Mouse (Mus musculus) embryonic facial prominence, embryonic 11.5 days (tissue): Measurements from ENCODE around the gene Traf1. TPM values are rescaled to one million over a fixed set of nuclear protein-coding genes. Genes with fewer than 3 reads are reported as not detected.

Source experiments
- ATAC-seq: fragments of 200-750 bp; cut with Nextera tagmentation; replicated peaks from 2 replicates; pipeline ENCODE4 v1.8.0; 2017; ENCODE audit warnings: low read depth; ENCODE audit not compliant: insufficient number of reproducible peaks, low FRiP score, low TSS enrichment
- DNase-seq: peaks from one replicate; pipeline ENCODE4 v3.0.0-alpha.2; 2015; ENCODE audit warnings: low spot score
- H3K27ac ChIP-seq: fragments of 300-500 bp; sonication (generic); replicated peaks from 2 replicates; pipeline ENCODE4 v1.5.1; 2014; ENCODE audit warnings: mild to moderate bottlenecking, low read depth, low read length, control low read depth
- H3K27me3 ChIP-seq: fragments of 300-500 bp; sonication (generic); 2 replicates; pipeline ENCODE4 v1.6.1; 2014; ENCODE audit warnings: mild to moderate bottlenecking, low read length, moderate library complexity, mixed read lengths; ENCODE audit not compliant: control insufficient read depth, insufficient read depth
- H3K36me3 ChIP-seq: fragments of 300-500 bp; sonication (generic); replicated peaks from 2 replicates; pipeline ENCODE4 v1.6.1; 2014; ENCODE audit warnings: low read depth, mild to moderate bottlenecking, low read length, moderate library complexity, mixed read lengths; ENCODE audit not compliant: control insufficient read depth, insufficient read depth
- H3K4me1 ChIP-seq: fragments of 300-500 bp; sonication (generic); 2 replicates; pipeline ENCODE4 v1.6.1; 2014; ENCODE audit warnings: low read length, mixed read lengths; ENCODE audit not compliant: control insufficient read depth, insufficient read depth
- H3K4me2 ChIP-seq: fragments of 300-500 bp; sonication (generic); 2 replicates; pipeline ENCODE4 v1.6.1; 2014; ENCODE audit warnings: low read depth, mild to moderate bottlenecking, control low read depth, low read length, moderate library complexity
- H3K4me3 ChIP-seq: fragments of 300-500 bp; sonication (generic); 2 replicates; pipeline ENCODE4 v1.5.1; 2014; ENCODE audit warnings: low read depth, low read length, control low read depth
- H3K9ac ChIP-seq: fragments of 300-500 bp; sonication (generic); replicated peaks from 2 replicates; pipeline ENCODE4 v1.6.1; 2014; ENCODE audit warnings: mild to moderate bottlenecking, control low read depth, low read length
- H3K9me3 ChIP-seq: fragments of 300-500 bp; sonication (generic); replicated peaks from 2 replicates; pipeline ENCODE4 v1.6.1; 2016; ENCODE audit warnings: mild to moderate bottlenecking, low read length, inconsistent platforms, mixed read lengths; ENCODE audit not compliant: control insufficient read depth
- WGBS: fragments of 180-500 bp; shearing (Covaris S2); extraction: QIAGEN DNeasy Blood & Tissue Kit; methylation state at CpG from one replicate; pipeline ENCODE4 v1.1.7; 2014; 5-methylcytosine and 5-hydroxymethylcytosine counted together
- polyA plus RNA-seq: library from polyadenylated mRNA; unstranded; fragments of >200 nt; fragmentation: Nextera tagmentation; extraction: Ambion mirVana; gene quantifications from 2 replicates; pipeline ENCODE4 v1.2.1, GENCODE M21; 2014

Gene Traf1
- 0.35 and 1.1 TPM in 2 replicates for polyA plus RNA-seq

DNA sequence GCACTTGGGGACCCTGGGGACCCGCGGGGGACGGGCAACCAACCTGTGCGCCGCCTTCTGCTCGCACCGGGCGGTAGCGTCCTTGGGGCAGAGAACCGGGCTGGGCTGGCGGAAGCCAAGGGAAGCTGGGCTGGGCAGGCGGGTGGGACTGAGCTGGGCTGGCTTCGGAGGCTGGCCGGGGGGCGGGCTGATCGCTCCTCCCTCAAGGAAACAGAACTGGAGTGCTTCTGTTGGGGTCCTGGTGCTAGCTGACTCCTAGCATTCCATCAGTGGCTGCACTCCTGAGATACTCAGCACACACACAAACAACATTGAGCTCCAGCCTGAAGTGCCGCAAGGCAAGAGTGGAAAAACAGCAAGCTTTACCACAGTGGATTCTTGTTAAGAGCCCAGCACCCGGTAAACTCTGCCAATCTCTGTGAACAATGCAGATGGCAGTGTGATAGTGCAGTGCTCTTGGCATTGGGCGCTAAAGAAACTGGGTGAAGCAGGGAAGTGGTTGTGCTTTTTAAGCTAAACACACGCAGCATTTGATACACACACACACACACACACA lies at the start of gene Traf1:
Traf1 (minus strand) TSS at position 292 of the 556 bp plus-strand sequence.
- Histone ChIP-seq H3K4me2 (peak within 1 kb of the TSS; percentile 45), H3K27ac (no peak within 1 kb of the TSS), H3K27me3 (no peaks in the 10 kb centered on the region), H3K36me3 (no peaks in the 10 kb centered on the region), H3K9ac (peak within 1 kb of the TSS; percentile 28), H3K9me3 (no peaks in the 10 kb centered on the region), H3K4me3 (peak within 1 kb of the TSS; percentile 10; the same call in 1 of the 2 replicates), H3K4me1 (no peaks in the 10 kb centered on the region; the same call in 1 of the 2 replicates)
- no peak for ATAC-seq
- peak; percentile 43 for DNase-seq
- WGBS, result 15% methylated on average over 20 of the region's 20 CpGs

DNA sequence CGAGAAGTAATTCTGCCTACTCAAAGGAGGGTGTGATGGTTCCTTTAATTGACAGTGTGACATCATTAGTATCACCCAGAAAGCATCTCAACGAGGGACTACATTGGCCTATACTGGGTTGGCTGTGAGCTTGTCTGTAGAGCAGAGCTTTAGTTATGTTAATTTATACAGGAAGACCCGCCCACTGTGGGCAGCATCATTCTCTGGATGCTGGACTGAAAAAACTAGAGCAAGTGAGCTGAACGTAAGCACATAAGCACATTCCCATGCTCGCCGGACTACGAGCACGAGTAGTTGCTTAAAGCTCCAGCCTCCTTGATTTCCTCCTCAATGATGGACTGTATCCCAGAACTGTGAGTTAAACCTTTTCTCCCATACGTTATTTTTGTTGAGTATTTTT lies 37.4 kb upstream of the Traf1 start:
- DNase-seq (no peak), ATAC-seq (no peak)
- Histone ChIP-seq H3K9ac (no peak overlapping the region), H3K4me2 (no peak overlapping the region), H3K36me3 (no peaks in the 10 kb centered on the region), H3K4me1 (no peaks in the 10 kb centered on the region), H3K9me3 (no peaks in the 10 kb centered on the region), H3K27ac (no peak overlapping the region), H3K27me3 (no peaks in the 10 kb centered on the region), H3K4me3 (no peak overlapping the region)
- 86% methylated on average over 9 of the region's 9 CpGs for WGBS

DNA sequence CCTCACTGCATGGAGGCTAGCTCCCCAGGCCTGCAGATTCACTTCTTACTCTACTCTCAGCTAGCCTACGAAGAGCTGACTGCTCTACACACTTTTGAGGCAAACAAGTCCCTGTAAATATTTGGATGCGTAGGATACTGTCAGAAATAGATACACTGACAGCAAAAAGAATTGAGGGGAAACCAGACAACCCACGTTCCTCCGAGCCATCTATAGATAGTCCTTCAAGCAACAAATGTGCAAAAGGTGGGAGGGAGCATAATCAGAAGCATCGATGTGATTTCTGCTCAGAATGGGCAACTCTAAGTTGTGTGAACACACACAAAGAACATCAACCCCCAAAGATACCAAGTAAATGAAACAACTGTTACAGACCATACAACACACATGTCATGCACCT lies 34.9 kb upstream of the Traf1 start:
- Histone ChIP-seq H3K9me3 (no peaks in the 10 kb centered on the region), H3K36me3 (no peaks in the 10 kb centered on the region), H3K4me3 (no peak overlapping the region), H3K4me2 (no peak overlapping the region), H3K4me1 (no peaks in the 10 kb centered on the region), H3K27ac (no peak overlapping the region), H3K9ac (no peak overlapping the region), H3K27me3 (no peaks in the 10 kb centered on the region)
- WGBS, result 87% methylated on average over 5 of the region's 5 CpGs
- DNase-seq (no peak), ATAC-seq (no peak)

DNA sequence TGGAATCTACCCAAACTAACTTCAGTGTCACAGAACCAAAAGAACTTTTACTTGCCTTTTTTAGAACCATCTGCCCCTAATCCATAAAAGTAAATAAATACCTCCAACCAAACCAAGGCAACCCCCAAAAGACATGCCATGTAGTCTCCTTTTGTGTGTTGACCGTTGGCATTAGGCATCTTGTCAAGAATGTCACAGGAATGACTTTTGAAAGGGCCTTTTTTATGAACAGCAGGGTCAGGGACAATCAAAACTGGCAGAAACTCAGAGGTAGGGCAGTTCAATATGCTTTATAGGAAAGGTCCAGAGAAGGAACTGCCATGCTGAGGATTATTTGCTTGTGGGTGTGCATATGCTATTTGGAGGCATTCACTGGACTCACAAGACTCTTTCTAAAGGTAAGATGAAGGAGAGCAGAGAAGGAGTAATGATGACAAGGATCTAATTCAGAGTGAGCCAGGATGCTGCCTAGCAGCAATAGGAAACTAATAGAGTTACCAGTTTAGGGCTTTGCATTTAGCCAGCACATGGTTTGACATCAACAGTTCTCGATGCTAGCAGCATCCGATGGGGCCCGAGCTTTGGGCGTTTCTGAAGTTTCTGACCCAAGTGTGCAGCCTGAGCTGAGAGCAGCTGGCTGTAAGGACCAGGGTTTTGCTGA lies 32.3 kb upstream of the Traf1 start:
- Histone ChIP-seq H3K4me3 (no peak overlapping the region), H3K4me1 (no peaks in the 10 kb centered on the region), H3K4me2 (no peak overlapping the region), H3K27me3 (no peaks in the 10 kb centered on the region), H3K9ac (no peak overlapping the region), H3K9me3 (no peaks in the 10 kb centered on the region), H3K27ac (no peak overlapping the region), H3K36me3 (no peaks in the 10 kb centered on the region)
- WGBS, result 68% methylated on average over 5 of the region's 5 CpGs
- ATAC-seq (no peak), DNase-seq (no peak)

DNA sequence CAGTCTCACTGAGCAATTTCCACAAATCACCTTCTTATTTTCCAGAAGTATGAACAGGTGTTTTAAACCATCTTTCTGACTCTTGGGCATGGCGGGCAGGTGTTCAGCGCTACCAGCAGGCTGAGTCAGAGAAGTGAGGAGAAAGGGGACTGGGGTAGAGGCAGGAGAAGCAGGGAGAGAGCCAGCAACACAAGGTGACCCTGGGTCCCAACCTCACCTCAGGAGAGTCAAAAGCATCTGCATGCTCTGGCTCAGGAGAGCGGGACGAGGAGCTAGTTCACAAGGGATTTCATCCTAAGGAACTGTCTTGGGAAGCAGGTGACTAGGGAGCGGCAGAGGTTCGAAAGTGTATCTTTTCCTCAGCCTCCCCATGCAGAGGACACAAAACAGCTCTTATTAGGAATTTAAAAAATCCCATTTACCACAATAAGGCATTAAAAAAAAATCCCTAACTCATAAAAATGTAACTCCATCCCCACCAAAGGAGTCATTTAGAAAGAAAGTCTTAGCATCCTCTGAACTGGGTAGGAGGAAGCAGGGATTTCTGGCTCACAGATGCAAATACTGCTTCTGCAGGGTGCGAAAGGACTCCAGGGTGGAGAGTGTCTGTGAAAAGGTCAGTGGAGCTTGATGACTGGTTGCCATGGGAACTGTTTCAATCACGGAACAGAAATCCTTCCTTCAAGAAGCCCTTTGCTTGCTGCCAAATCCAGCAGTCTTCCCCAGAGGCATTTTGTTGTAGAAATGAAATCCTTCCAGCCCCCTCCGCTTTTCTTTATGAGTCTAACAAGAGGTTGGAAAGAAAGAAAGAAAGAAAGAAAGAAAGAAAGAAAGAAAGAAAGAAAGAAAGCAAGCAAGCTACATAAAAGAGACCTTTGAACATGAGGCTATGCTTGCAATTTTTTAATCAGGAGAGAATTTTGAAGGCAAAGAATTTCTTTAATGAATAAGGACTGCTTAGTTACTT lies 31.4 kb upstream of the Traf1 start:
- no peak overlapping the region for H3K4me3 ChIP-seq
- peak; percentile 79 for DNase-seq
- no peaks in the 10 kb centered on the region for H3K27me3 ChIP-seq
- no peaks in the 10 kb centered on the region for H3K4me1 ChIP-seq
- H3K36me3 ChIP-seq, result no peaks in the 10 kb centered on the region
- H3K4me2 ChIP-seq, result no peak overlapping the region
- no peak overlapping the region for H3K27ac ChIP-seq
- WGBS, result 15% methylated on average over 9 of the region's 9 CpGs
- no peak for ATAC-seq
- no peaks in the 10 kb centered on the region for H3K9me3 ChIP-seq
- H3K9ac ChIP-seq, result no peak overlapping the region

DNA sequence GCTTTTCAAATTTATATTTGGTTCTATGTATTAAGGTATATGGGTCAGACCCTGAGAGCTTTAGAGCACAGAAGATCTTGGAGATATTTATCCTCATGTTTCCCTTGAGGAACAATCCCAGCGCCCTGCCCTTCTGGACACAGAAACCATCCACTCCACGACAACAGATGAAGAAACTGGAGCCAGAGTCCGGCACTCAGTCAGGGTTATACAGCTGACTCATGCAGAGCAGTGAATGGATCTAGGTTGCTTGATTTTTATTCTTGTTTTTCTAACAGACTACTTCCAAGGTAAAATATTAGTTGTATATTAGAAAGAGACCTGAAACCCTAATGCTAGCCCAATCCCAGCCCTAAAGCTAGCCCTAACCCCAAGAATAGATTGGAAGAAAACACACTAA lies 30.4 kb upstream of the Traf1 start:
- 71% methylated on average over 3 of the region's 3 CpGs for WGBS
- DNase-seq, result no peak
- Histone ChIP-seq H3K9me3 (no peaks in the 10 kb centered on the region), H3K9ac (no peak overlapping the region), H3K4me1 (no peaks in the 10 kb centered on the region), H3K27me3 (no peaks in the 10 kb centered on the region), H3K4me3 (no peak overlapping the region), H3K4me2 (no peak overlapping the region), H3K27ac (no peak overlapping the region), H3K36me3 (no peaks in the 10 kb centered on the region)
- ATAC-seq, result no peak

DNA sequence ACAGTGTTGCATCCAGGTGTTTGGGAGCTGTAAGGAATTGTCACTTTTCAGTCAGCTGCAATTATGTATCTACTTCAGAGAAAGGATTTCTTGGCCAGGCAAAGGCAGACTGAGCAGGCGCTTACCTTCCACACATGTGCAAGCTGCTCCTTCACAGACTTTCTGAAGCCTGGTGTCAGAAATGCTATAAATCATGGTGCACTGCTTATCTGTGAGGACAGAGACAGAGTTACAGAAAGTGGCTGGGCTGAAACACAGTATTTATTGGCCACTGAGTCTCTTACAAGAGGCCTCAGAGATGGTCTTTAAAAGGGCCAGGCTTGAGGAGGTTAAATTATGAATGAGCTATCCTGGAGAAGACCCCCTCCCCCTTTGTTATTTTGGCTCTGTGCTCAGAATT lies 28.2 kb upstream of the Traf1 start:
- H3K4me2 ChIP-seq, result no peak overlapping the region
- no peak overlapping the region for H3K27ac ChIP-seq
- no peaks in the 10 kb centered on the region for H3K4me1 ChIP-seq
- DNase-seq, result no peak
- no peak overlapping the region for H3K4me3 ChIP-seq
- H3K9me3 ChIP-seq, result no peaks in the 10 kb centered on the region
- H3K27me3 ChIP-seq, result no peaks in the 10 kb centered on the region
- no peak for ATAC-seq
- no peak overlapping the region for H3K9ac ChIP-seq
- WGBS, result 77% methylated on average over 1 of the region's 1 CpGs
- H3K36me3 ChIP-seq, result no peaks in the 10 kb centered on the region

DNA sequence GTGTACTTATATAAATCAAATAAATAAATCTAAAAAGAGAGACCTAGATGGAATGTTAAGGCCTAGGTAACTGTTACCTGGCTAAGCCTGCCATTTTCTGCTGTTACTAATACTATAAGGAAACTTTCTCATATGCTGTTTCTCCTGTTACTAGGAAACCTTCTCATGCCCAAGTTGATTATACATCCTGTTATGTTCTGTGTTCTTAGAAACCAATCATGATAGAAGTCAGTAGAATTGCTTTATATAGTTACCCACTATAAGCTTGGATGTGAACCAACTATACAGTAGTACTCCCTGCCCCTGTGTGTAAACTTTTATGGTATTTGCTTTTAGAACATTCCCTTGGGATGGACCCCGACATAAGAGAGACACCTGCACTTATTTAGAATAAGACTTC lies 26.0 kb upstream of the Traf1 start:
- H3K36me3 ChIP-seq, result no peaks in the 10 kb centered on the region
- no peak overlapping the region for H3K4me3 ChIP-seq
- no peak overlapping the region for H3K9ac ChIP-seq
- no peaks in the 10 kb centered on the region for H3K4me1 ChIP-seq
- no peaks in the 10 kb centered on the region for H3K9me3 ChIP-seq
- 66% methylated on average over 1 of the region's 1 CpGs for WGBS
- H3K4me2 ChIP-seq, result no peak overlapping the region
- no peak for ATAC-seq
- no peak overlapping the region for H3K27ac ChIP-seq
- H3K27me3 ChIP-seq, result no peaks in the 10 kb centered on the region
- no peak for DNase-seq
